Mouse (Mus musculus) embryonic facial prominence, embryonic 15.5 days (tissue): ENCODE data around the gene Stkld1. TPM values are rescaled to one million over a fixed set of nuclear protein-coding genes. Genes with fewer than 3 reads are reported as not detected.

Source experiments
- ATAC-seq: fragments of 200-750 bp; cut with Nextera tagmentation; 2 replicates; pipeline ENCODE4 v1.8.0; 2017; ENCODE audit warnings: low read depth, moderate TSS enrichment; ENCODE audit not compliant: insufficient number of reproducible peaks, low FRiP score, low TSS enrichment
- H3K27ac ChIP-seq: fragments of 300-500 bp; sonication (generic); replicated peaks from 2 replicates; pipeline ENCODE4 v1.5.1; 2015; ENCODE audit warnings: mild to moderate bottlenecking, inconsistent platforms
- H3K27me3 ChIP-seq: fragments of 300-500 bp; sonication (generic); 2 replicates; pipeline ENCODE4 v1.6.1; 2015; ENCODE audit warnings: inconsistent platforms
- H3K36me3 ChIP-seq: fragments of 300-500 bp; sonication (generic); 2 replicates; pipeline ENCODE4 v1.6.1; 2015; ENCODE audit warnings: mild to moderate bottlenecking, inconsistent platforms
- H3K4me1 ChIP-seq: fragments of 300-500 bp; sonication (generic); 2 replicates; pipeline ENCODE4 v1.6.1; 2015; ENCODE audit warnings: inconsistent platforms
- H3K4me2 ChIP-seq: fragments of 300-500 bp; sonication (generic); replicated peaks from 2 replicates; pipeline ENCODE4 v1.6.1; 2015; ENCODE audit warnings: mild to moderate bottlenecking, inconsistent platforms
- H3K4me3 ChIP-seq: fragments of 300-500 bp; sonication (generic); replicated peaks from 2 replicates; pipeline ENCODE4 v1.5.1; 2015; ENCODE audit warnings: mild to moderate bottlenecking, inconsistent platforms
- H3K9ac ChIP-seq: fragments of 300-500 bp; sonication (generic); 2 replicates; pipeline ENCODE4 v1.6.1; 2015; ENCODE audit warnings: inconsistent platforms
- H3K9me3 ChIP-seq: fragments of 300-500 bp; sonication (generic); replicated peaks from 2 replicates; pipeline ENCODE4 v1.6.1; 2016; ENCODE audit warnings: inconsistent platforms
- WGBS: fragments of 180-500 bp; shearing (Covaris S2); methylation state at CpG from one replicate; pipeline ENCODE4 v1.1.7; 2015; 5-methylcytosine and 5-hydroxymethylcytosine counted together
- polyA plus RNA-seq: library from polyadenylated mRNA; unstranded; fragments of >200 nt; fragmentation: Nextera tagmentation; extraction: Ambion mirVana; gene quantifications from 2 replicates; pipeline ENCODE4 v1.2.1, GENCODE M21; 2015

Gene Stkld1
- polyA plus RNA-seq, 1 experiment from 2014 or later = 0.07 TPM

GRCm38 (mm10) chr2:26919684-26920083 is 14.2 kb upstream of the Stkld1 start:
- H3K9ac ChIP-seq = no peak overlapping the region
- no peaks in the 10 kb centered on the region for H3K27me3 ChIP-seq
- no peak for ATAC-seq
- H3K27ac ChIP-seq = no peak overlapping the region
- peaks cover 28% of the 10 kb centered on the region for H3K4me1 ChIP-seq
- WGBS = 89% methylated on average over 3 of the region's 3 CpGs
- no peaks in the 10 kb centered on the region for H3K9me3 ChIP-seq
- H3K36me3 ChIP-seq = peaks cover 66% of the 10 kb centered on the region
- H3K4me3 ChIP-seq = no peak overlapping the region
- no peak overlapping the region for H3K4me2 ChIP-seq

GRCm38 (mm10) chr2:26920190-26920855 is 13.5 kb upstream of the Stkld1 start:
- Histone ChIP-seq H3K4me1 (peaks cover 21% of the 10 kb centered on the region), H3K27ac (no peak overlapping the region), H3K36me3 (peaks cover 73% of the 10 kb centered on the region), H3K9me3 (no peaks in the 10 kb centered on the region), H3K9ac (no peak overlapping the region), H3K27me3 (no peaks in the 10 kb centered on the region), H3K4me2 (no peak overlapping the region), H3K4me3 (no peak overlapping the region)
- WGBS = 87% methylated on average over 6 of the region's 6 CpGs
- no peak for ATAC-seq

- WGBS = 77% methylated on average over 9 of the region's 9 CpGs
- H3K27me3 ChIP-seq = no peaks in the 10 kb centered on the region
- no peak overlapping the region for H3K9ac ChIP-seq
- peaks cover 14% of the 10 kb centered on the region for H3K4me1 ChIP-seq
- H3K4me2 ChIP-seq = no peak overlapping the region
- no peak for ATAC-seq
- H3K9me3 ChIP-seq = no peaks in the 10 kb centered on the region
- H3K27ac ChIP-seq = no peak overlapping the region
- no peak overlapping the region for H3K4me3 ChIP-seq
- peaks cover 87% of the 10 kb centered on the region for H3K36me3 ChIP-seq
Measured at GRCm38 (mm10) chr2:26921784-26922183, 12.1 kb upstream of the Stkld1 start.

- H3K4me3 ChIP-seq = no peak overlapping the region
- H3K9ac ChIP-seq = no peak overlapping the region
- H3K4me2 ChIP-seq = no peak overlapping the region
- no peak overlapping the region for H3K27ac ChIP-seq
- H3K4me1 ChIP-seq = peaks cover 42% of the 10 kb centered on the region
- H3K27me3 ChIP-seq = no peaks in the 10 kb centered on the region
- 85% methylated on average over 6 of the region's 6 CpGs for WGBS
- no peaks in the 10 kb centered on the region for H3K9me3 ChIP-seq
- peaks cover 82% of the 10 kb centered on the region for H3K36me3 ChIP-seq
- ATAC-seq = no peak
Measured at GRCm38 (mm10) chr2:26927745-26928476, 5.9 kb upstream of the Stkld1 start.

GRCm38 (mm10) chr2:26930390-26930789 is 3.5 kb upstream of the Stkld1 start:
- no peak overlapping the region for H3K4me3 ChIP-seq
- no peaks in the 10 kb centered on the region for H3K9me3 ChIP-seq
- peaks cover 57% of the 10 kb centered on the region for H3K36me3 ChIP-seq
- H3K4me2 ChIP-seq = no peak overlapping the region
- H3K4me1 ChIP-seq = peaks cover 46% of the 10 kb centered on the region
- H3K27ac ChIP-seq = no peak overlapping the region
- ATAC-seq = no peak
- no peak overlapping the region for H3K9ac ChIP-seq
- no peaks in the 10 kb centered on the region for H3K27me3 ChIP-seq
- WGBS = 35% methylated on average over 1 of the region's 1 CpGs

- Histone ChIP-seq H3K9ac (peak overlapping the region; percentile 100), H3K36me3 (peaks cover 36% of the 10 kb centered on the region), H3K27ac (peak overlapping the region; percentile 93), H3K4me2 (peak overlapping the region; percentile 66), H3K4me3 (peak overlapping the region; percentile 88), H3K4me1 (peaks cover 45% of the 10 kb centered on the region), H3K9me3 (no peaks in the 10 kb centered on the region), H3K27me3 (no peaks in the 10 kb centered on the region)
- ATAC-seq = no peak; the same call in none of the 2 replicates
- under 1% methylated on average over 49 of the region's 49 CpGs for WGBS
Measured at GRCm38 (mm10) chr2:26932473-26933303, 1.2 kb upstream of the Stkld1 start.

GRCm38 (mm10) chr2:26935286-26935685 is 1.4 kb downstream of the Stkld1 start:
- WGBS = 84% methylated on average over 2 of the region's 2 CpGs
- Histone ChIP-seq H3K9me3 (no peaks in the 10 kb centered on the region), H3K27me3 (no peaks in the 10 kb centered on the region), H3K4me1 (peaks cover 21% of the 10 kb centered on the region), H3K4me2 (no peak overlapping the region), H3K9ac (no peak overlapping the region), H3K27ac (no peak overlapping the region), H3K36me3 (peaks cover 10% of the 10 kb centered on the region), H3K4me3 (no peak overlapping the region)
- no peak for ATAC-seq

GRCm38 (mm10) chr2:26936425-26936824 is 2.6 kb downstream of the Stkld1 start:
- no peak for ATAC-seq
- no peak overlapping the region for H3K4me3 ChIP-seq
- H3K27ac ChIP-seq = no peak overlapping the region
- peaks cover 11% of the 10 kb centered on the region for H3K4me1 ChIP-seq
- H3K27me3 ChIP-seq = no peaks in the 10 kb centered on the region
- H3K4me2 ChIP-seq = no peak overlapping the region
- no peaks in the 10 kb centered on the region for H3K9me3 ChIP-seq
- 56% methylated on average over 1 of the region's 1 CpGs for WGBS
- no peaks in the 10 kb centered on the region for H3K36me3 ChIP-seq
- H3K9ac ChIP-seq = no peak overlapping the region

GRCm38 (mm10) chr2:26941539-26941938 is 7.7 kb downstream of the Stkld1 start:
- H3K9ac ChIP-seq = no peak overlapping the region
- no peak overlapping the region for H3K27ac ChIP-seq
- no peak for ATAC-seq
- no peaks in the 10 kb centered on the region for H3K4me1 ChIP-seq
- no peaks in the 10 kb centered on the region; the same call in 1 of the 2 replicates for H3K36me3 ChIP-seq
- H3K4me3 ChIP-seq = no peak overlapping the region
- no peaks in the 10 kb centered on the region for H3K9me3 ChIP-seq
- H3K27me3 ChIP-seq = no peaks in the 10 kb centered on the region
- no peak overlapping the region for H3K4me2 ChIP-seq
- 30% methylated on average over 5 of the region's 5 CpGs for WGBS

- H3K36me3 ChIP-seq = peaks cover 9% of the 10 kb centered on the region
Measured at GRCm38 (mm10) chr2:26943253-26943652, 9.4 kb downstream of the Stkld1 start.

GRCm38 (mm10) chr2:26950411-26950810 is 16.6 kb downstream of the Stkld1 start:
- Histone ChIP-seq H3K9ac (no peak overlapping the region), H3K9me3 (no peaks in the 10 kb centered on the region), H3K27me3 (no peaks in the 10 kb centered on the region), H3K4me3 (no peak overlapping the region), H3K27ac (no peak overlapping the region), H3K36me3 (peaks cover 61% of the 10 kb centered on the region), H3K4me1 (no peaks in the 10 kb centered on the region), H3K4me2 (no peak overlapping the region)
- 89% methylated on average over 2 of the region's 2 CpGs for WGBS
- no peak for ATAC-seq

More at GRCm38 (mm10) chr2:26943253-26943652, 9.4 kb downstream of the Stkld1 start:
- Histone ChIP-seq H3K9ac (no peak overlapping the region), H3K4me1 (no peaks in the 10 kb centered on the region), H3K27me3 (no peaks in the 10 kb centered on the region), H3K27ac (no peak overlapping the region), H3K4me3 (no peak overlapping the region), H3K9me3 (no peaks in the 10 kb centered on the region), H3K4me2 (no peak overlapping the region)
- no peak for ATAC-seq
- 76% methylated on average over 3 of the region's 3 CpGs for WGBS
